Mouse (Mus musculus): Measurements from ENCODE around the gene 4930579F01Rik.

DNA sequence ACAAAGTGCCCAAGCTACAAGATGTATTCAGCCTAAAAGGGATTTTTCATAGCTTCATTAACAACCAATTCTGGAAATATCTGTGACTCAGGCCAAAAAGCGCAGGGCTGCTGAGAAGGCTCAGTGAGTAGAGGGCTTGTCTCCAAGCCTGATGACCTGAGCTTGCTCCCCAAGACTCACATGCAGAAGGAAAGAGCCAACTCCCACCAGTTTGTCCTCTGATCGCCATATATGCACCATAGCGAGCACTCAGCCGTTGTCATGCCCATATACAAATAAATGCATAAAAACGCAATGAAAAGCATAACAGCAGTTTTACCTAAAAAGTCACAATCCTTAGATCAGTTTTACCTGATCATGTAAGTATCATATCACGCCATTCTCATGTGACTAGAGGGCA is 32.9 kb upstream of the 4930579F01Rik start:
- TF ChIP-seq POLR2A (IDR thresholded peaks at IDR 0.05; ENCODE audit: control insufficient read depth, extremely low read depth, insufficient read depth, low read length, poor library complexity): no peak
- TF ChIP-seq CTCF (IDR thresholded peaks at IDR 0.05; ENCODE audit: borderline replicate concordance, control insufficient read depth, extremely low read depth, insufficient read depth, low read length, poor library complexity): no peak

Measured in thymus, adult 2 months (tissue).